Mouse (Mus musculus) left cerebral cortex, postnatal 14 days (tissue): ENCODE results near the gene Tyw5. TPM values are rescaled to one million over a fixed set of nuclear protein-coding genes. Genes with fewer than 3 reads are reported as not detected.

Experiments
- total RNA-seq, 2 experiments: library from RNA; stranded (reverse); gene quantifications; 2 replicates each; pipeline ENCODE4 v1.2.3; 2021

Gene Tyw5
- total RNA-seq, 2 experiments from 2014 or later: 19.1 to 21.4 TPM

Other genes with a start within 250 kb of the Tyw5 start
- 10 to 100 TPM; 19.1 to 20.7 TPM for gene 1700066M21Rik, start 29.5 kb downstream of the Tyw5 start, total RNA-seq
- gene Maip1, start 773 bp downstream of the Tyw5 start, total RNA-seq: 10 to 100 TPM; 10.2 to 10.4 TPM